Mouse (Mus musculus) embryonic fibroblast, embryonic 13.5 days (primary cell): ENCODE results near the gene Zic2.

ENCODE experiments used
- CTCF ChIP-seq: IDR thresholded peaks from 2 replicates; pipeline ENCODE4 v1.5.1; 2011; ENCODE audit warnings: mild to moderate bottlenecking, control low read depth, low read length, moderate library complexity, borderline replicate concordance; ENCODE audit not compliant: insufficient read depth
- POLR2A ChIP-seq: IDR thresholded peaks from 2 replicates; pipeline ENCODE4 v1.6.1; 2011; ENCODE audit warnings: low read depth, mild to moderate bottlenecking, control low read depth, low read length, moderate library complexity

GRCm38 (mm10) chr14:122453388-122453995, 21.7 kb upstream of the Zic2 start:
- no peak for TF ChIP-seq CTCF
- TF ChIP-seq POLR2A: no peak
